Mouse (Mus musculus) liver, embryonic 16.5 days (tissue): Measurements from ENCODE around the gene Fnbp1l. TPM values are rescaled to one million over a fixed set of nuclear protein-coding genes. Genes with fewer than 3 reads are reported as not detected.

Experiments
- ATAC-seq: fragments of 200-750 bp; cut with Nextera tagmentation; 2 replicates; pipeline ENCODE4 v1.8.0; 2017; ENCODE audit warnings: low read depth, mild to moderate bottlenecking, moderate number of reproducible peaks, moderate library complexity
- H3K27ac ChIP-seq: fragments of 300-500 bp; sonication (generic); 2 replicates; pipeline ENCODE4 v1.5.1; 2014; ENCODE audit warnings: mild to moderate bottlenecking, low read length
- H3K27me3 ChIP-seq: fragments of 300-500 bp; sonication (generic); 2 replicates; pipeline ENCODE4 v1.6.1; 2014; ENCODE audit warnings: low read depth, low read length, mixed read lengths; ENCODE audit not compliant: control insufficient read depth, insufficient read depth
- H3K36me3 ChIP-seq: fragments of 300-500 bp; sonication (generic); 2 replicates; pipeline ENCODE4 v1.6.1; 2014; ENCODE audit warnings: mild to moderate bottlenecking; ENCODE audit not compliant: control insufficient read depth, insufficient read depth
- H3K4me1 ChIP-seq: fragments of 300-500 bp; sonication (generic); 2 replicates; pipeline ENCODE4 v1.6.1; 2014; ENCODE audit warnings: low read depth, low read length, mixed read lengths; ENCODE audit not compliant: control insufficient read depth
- H3K4me2 ChIP-seq: fragments of 300-500 bp; sonication (generic); 2 replicates; pipeline ENCODE4 v1.6.1; 2014; ENCODE audit warnings: low read depth, low read length, mixed read lengths
- H3K4me3 ChIP-seq: fragments of 300-500 bp; sonication (generic); 2 replicates; pipeline ENCODE4 v1.5.1; 2014; ENCODE audit warnings: low read depth, mild to moderate bottlenecking, low read length
- H3K9ac ChIP-seq: fragments of 300-500 bp; sonication (generic); 2 replicates; pipeline ENCODE4 v1.6.1; 2014; ENCODE audit warnings: low read depth, low read length
- H3K9me3 ChIP-seq: fragments of 300-500 bp; sonication (generic); replicated peaks from 2 replicates; pipeline ENCODE4 v1.6.1; 2016; ENCODE audit warnings: low read length; ENCODE audit not compliant: control insufficient read depth
- WGBS: fragments of 180-500 bp; shearing (Covaris S2); extraction: QIAGEN DNeasy Blood & Tissue Kit; methylation state at CpG from one replicate; pipeline ENCODE4 v1.1.7; 2014; ENCODE audit not compliant: insufficient replicate concordance; 5-methylcytosine and 5-hydroxymethylcytosine counted together
- polyA plus RNA-seq: library from polyadenylated mRNA; unstranded; fragments of >200 nt; fragmentation: Nextera tagmentation; extraction: Ambion mirVana; gene quantifications from 2 replicates; pipeline ENCODE4 v1.2.1, GENCODE M21; 2015

Fnbp1l gene
- polyA plus RNA-seq, 1 experiment from 2014 or later, result 4.1 TPM

- Histone ChIP-seq H3K27me3 (no peaks in the 10 kb centered on the region), H3K4me3 (no peak overlapping the region), H3K9ac (no peak overlapping the region), H3K27ac (no peak overlapping the region), H3K4me2 (no peak overlapping the region), H3K36me3 (no peaks in the 10 kb centered on the region), H3K9me3 (no peaks in the 10 kb centered on the region), H3K4me1 (peaks cover 2% of the 10 kb centered on the region; the same call in 1 of the 2 replicates)
- ATAC-seq, result no peak
- 53% methylated on average over 3 of the region's 3 CpGs for WGBS
These were observed 32.4 kb downstream of the Fnbp1l start for GRCm38 (mm10) chr3:122586918-122587641.

DNA sequence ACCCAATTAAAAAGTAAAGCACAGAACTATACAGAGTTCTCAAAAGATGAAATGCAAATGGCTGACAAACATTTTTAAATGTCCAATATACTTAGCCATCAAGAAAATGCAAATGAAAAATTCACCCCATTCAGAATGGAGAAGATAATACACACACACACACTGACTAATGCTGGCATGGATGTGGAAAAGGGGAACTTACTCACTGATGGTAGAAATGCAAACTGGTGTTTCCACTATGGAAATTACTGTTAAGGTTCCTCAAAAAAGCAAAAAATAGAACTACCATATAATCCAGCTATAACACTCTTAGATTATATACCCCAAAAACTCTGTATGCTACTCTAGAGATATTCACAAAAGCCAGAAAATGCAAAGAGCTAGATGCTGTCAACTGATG lies 42.2 kb downstream of the Fnbp1l start:
- Histone ChIP-seq H3K27ac (no peak overlapping the region), H3K4me1 (no peaks in the 10 kb centered on the region; the same call in 1 of the 2 replicates), H3K27me3 (no peaks in the 10 kb centered on the region), H3K4me3 (no peak overlapping the region), H3K36me3 (no peaks in the 10 kb centered on the region), H3K4me2 (no peak overlapping the region), H3K9me3 (no peaks in the 10 kb centered on the region), H3K9ac (no peak overlapping the region)
- no peak for ATAC-seq

GRCm38 (mm10) chr3:122574921-122575320 lies 44.6 kb downstream of the Fnbp1l start:
- 49% methylated on average over 1 of the region's 1 CpGs for WGBS

GRCm38 (mm10) chr3:122573426-122574286 lies 45.9 kb downstream of the Fnbp1l start:
- WGBS, result 69% methylated on average over 5 of the region's 5 CpGs
- Histone ChIP-seq H3K27me3 (no peaks in the 10 kb centered on the region), H3K4me1 (no peaks in the 10 kb centered on the region; the same call in 1 of the 2 replicates), H3K36me3 (no peaks in the 10 kb centered on the region), H3K27ac (no peak overlapping the region), H3K9me3 (no peaks in the 10 kb centered on the region), H3K4me2 (no peak overlapping the region), H3K4me3 (no peak overlapping the region), H3K9ac (no peak overlapping the region)
- ATAC-seq, result no peak

More at GRCm38 (mm10) chr3:122574921-122575320, 44.6 kb downstream of the Fnbp1l start:
- no peaks in the 10 kb centered on the region; the same call in 1 of the 2 replicates for H3K4me1 ChIP-seq
- H3K27me3 ChIP-seq, result no peaks in the 10 kb centered on the region
- ATAC-seq, result no peak
- H3K36me3 ChIP-seq, result no peaks in the 10 kb centered on the region
- no peaks in the 10 kb centered on the region for H3K9me3 ChIP-seq
- H3K27ac ChIP-seq, result no peak overlapping the region
- H3K4me2 ChIP-seq, result no peak overlapping the region
- H3K4me3 ChIP-seq, result no peak overlapping the region
- no peak overlapping the region for H3K9ac ChIP-seq

GRCm38 (mm10) chr3:122566549-122566948 lies 53.0 kb downstream of the Fnbp1l start:
- no peak; the same call in 1 of the 2 replicates for ATAC-seq
- no peaks in the 10 kb centered on the region for H3K9me3 ChIP-seq
- H3K27ac ChIP-seq, result no peak overlapping the region
- H3K4me2 ChIP-seq, result no peak overlapping the region
- no peaks in the 10 kb centered on the region for H3K27me3 ChIP-seq
- no peak overlapping the region for H3K4me3 ChIP-seq
- H3K9ac ChIP-seq, result no peak overlapping the region
- 26% methylated on average over 4 of the region's 4 CpGs for WGBS
- no peaks in the 10 kb centered on the region for H3K4me1 ChIP-seq
- no peaks in the 10 kb centered on the region for H3K36me3 ChIP-seq

GRCm38 (mm10) chr3:122566112-122566511 lies 53.4 kb downstream of the Fnbp1l start:
- Histone ChIP-seq H3K9ac (no peak overlapping the region), H3K9me3 (no peaks in the 10 kb centered on the region), H3K4me2 (no peak overlapping the region), H3K27me3 (no peaks in the 10 kb centered on the region), H3K27ac (no peak overlapping the region), H3K4me3 (no peak overlapping the region), H3K4me1 (no peaks in the 10 kb centered on the region), H3K36me3 (no peaks in the 10 kb centered on the region)
- ATAC-seq, result no peak
- 47% methylated on average over 3 of the region's 3 CpGs for WGBS

DNA sequence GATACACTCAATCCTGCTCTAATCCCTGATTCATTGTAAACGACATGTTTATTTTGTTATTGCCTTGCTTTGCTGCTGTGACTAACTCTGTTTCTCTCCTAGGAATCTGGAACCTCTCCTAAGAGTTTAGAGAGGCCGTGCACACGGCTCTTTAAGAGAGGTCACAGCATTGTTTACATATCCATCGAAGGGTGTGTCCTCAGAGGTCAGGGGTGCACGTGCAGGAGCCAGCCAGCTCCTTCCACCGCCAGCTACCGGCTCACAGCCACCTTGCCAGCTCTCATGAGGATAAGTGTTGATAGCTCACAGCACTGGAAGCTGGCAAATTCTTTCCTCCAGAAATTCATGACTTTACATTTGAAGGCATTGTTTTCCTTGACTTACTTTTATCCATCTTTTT lies 54.2 kb downstream of the Fnbp1l start:
- Histone ChIP-seq H3K9me3 (no peaks in the 10 kb centered on the region), H3K9ac (no peak overlapping the region), H3K27me3 (no peaks in the 10 kb centered on the region), H3K4me3 (no peak overlapping the region), H3K4me2 (no peak overlapping the region), H3K4me1 (no peaks in the 10 kb centered on the region), H3K36me3 (no peaks in the 10 kb centered on the region), H3K27ac (no peak overlapping the region)
- ATAC-seq, result no peak
- WGBS, result 47% methylated on average over 7 of the region's 7 CpGs

- Histone ChIP-seq H3K9me3 (no peaks in the 10 kb centered on the region), H3K9ac (no peak overlapping the region), H3K36me3 (no peaks in the 10 kb centered on the region), H3K27ac (no peak overlapping the region), H3K4me1 (no peaks in the 10 kb centered on the region), H3K4me3 (no peak overlapping the region), H3K27me3 (no peaks in the 10 kb centered on the region), H3K4me2 (no peak overlapping the region)
- WGBS, result 46% methylated on average over 2 of the region's 2 CpGs
- no peak for ATAC-seq
These were observed 61.7 kb downstream of the Fnbp1l start for GRCm38 (mm10) chr3:122557766-122558165.

GRCm38 (mm10) chr3:122551174-122551573 lies 68.3 kb downstream of the Fnbp1l start:
- Histone ChIP-seq H3K9ac (no peak overlapping the region), H3K4me3 (no peak overlapping the region), H3K9me3 (no peaks in the 10 kb centered on the region), H3K36me3 (no peaks in the 10 kb centered on the region), H3K4me1 (peaks cover 3% of the 10 kb centered on the region), H3K27me3 (no peaks in the 10 kb centered on the region), H3K27ac (no peak overlapping the region), H3K4me2 (no peak overlapping the region)
- no peak for ATAC-seq
- WGBS, result 76% methylated on average over 3 of the region's 3 CpGs
